Mouse (Mus musculus) hindbrain, embryonic 14.5 days (tissue): ENCODE results near the gene Pilra. TPM values are rescaled to one million over a fixed set of nuclear protein-coding genes. Genes with fewer than 3 reads are reported as not detected.

Source experiments
- ATAC-seq: fragments of 200-750 bp; cut with Nextera tagmentation; 2 replicates; pipeline ENCODE4 v1.8.0; 2017; ENCODE audit warnings: moderate number of reproducible peaks, mild to moderate bottlenecking, moderate TSS enrichment, moderate library complexity; ENCODE audit not compliant: low FRiP score
- DNase-seq: peaks from one replicate; pipeline ENCODE4 v3.0.0-alpha.2; 2015; ENCODE audit warnings: low spot score
- H3K27ac ChIP-seq: fragments of 300-500 bp; sonication (generic); 2 replicates; pipeline ENCODE4 v1.5.1; 2014; ENCODE audit warnings: mild to moderate bottlenecking, moderate library complexity
- H3K27me3 ChIP-seq: fragments of 300-500 bp; sonication (generic); 2 replicates; pipeline ENCODE4 v1.6.1; 2014; ENCODE audit warnings: mild to moderate bottlenecking, low read length, mixed read lengths; ENCODE audit not compliant: control insufficient read depth, insufficient read depth
- H3K36me3 ChIP-seq: fragments of 300-500 bp; sonication (generic); replicated peaks from 2 replicates; pipeline ENCODE4 v1.6.1; 2014; ENCODE audit not compliant: control insufficient read depth, insufficient read depth
- H3K4me1 ChIP-seq: fragments of 300-500 bp; sonication (generic); replicated peaks from 2 replicates; pipeline ENCODE4 v1.6.1; 2014; ENCODE audit warnings: antibody characterized with exemption, low read length, mixed read lengths; ENCODE audit not compliant: control insufficient read depth, insufficient read depth
- H3K4me2 ChIP-seq: fragments of 300-500 bp; sonication (generic); replicated peaks from 2 replicates; pipeline ENCODE4 v1.6.1; 2014; ENCODE audit warnings: mild to moderate bottlenecking, moderate library complexity
- H3K4me3 ChIP-seq: fragments of 300-500 bp; sonication (generic); replicated peaks from 2 replicates; pipeline ENCODE4 v1.5.1; 2014; ENCODE audit warnings: mild to moderate bottlenecking, low read length
- H3K9ac ChIP-seq: fragments of 300-500 bp; sonication (generic); 2 replicates; pipeline ENCODE4 v1.6.1; 2014
- H3K9me3 ChIP-seq: fragments of 300-500 bp; sonication (generic); 2 replicates; pipeline ENCODE4 v1.6.1; 2016; ENCODE audit warnings: low read length; ENCODE audit not compliant: control insufficient read depth
- WGBS: fragments of 180-500 bp; shearing (Covaris S2); extraction: QIAGEN DNeasy Blood & Tissue Kit; methylation state at CpG from one replicate; pipeline ENCODE4 v1.1.7; 2014; 5-methylcytosine and 5-hydroxymethylcytosine counted together
- polyA plus RNA-seq: library from polyadenylated mRNA; unstranded; fragments of >200 nt; fragmentation: Nextera tagmentation; extraction: Ambion mirVana; gene quantifications from 2 replicates; pipeline ENCODE4 v1.2.1, GENCODE M21; 2014

The Pilra gene
- polyA plus RNA-seq, 1 experiment from 2014 or later: 0.62 TPM

DNA sequence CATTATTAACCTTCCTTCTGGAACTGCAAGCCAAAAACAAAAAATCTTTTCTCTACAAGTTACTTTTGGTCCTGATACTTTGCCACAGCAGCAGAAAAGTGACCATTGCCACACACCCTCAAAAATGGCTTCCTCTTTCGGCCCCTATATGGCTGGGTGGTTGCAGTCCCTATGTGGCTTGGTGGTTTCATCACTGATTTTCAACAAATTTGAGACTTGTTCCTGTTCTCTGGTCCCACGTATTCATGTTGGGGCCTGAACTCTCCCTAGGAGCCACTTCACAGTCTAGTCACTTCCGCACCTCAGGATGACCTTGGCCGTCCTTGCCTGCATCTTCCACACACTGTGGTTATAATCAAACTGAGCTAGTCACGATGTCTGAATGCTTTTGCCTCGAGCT lies 7.4 kb downstream of the Pilra start:
- WGBS: 87% methylated on average over 6 of the region's 6 CpGs
- H3K27me3 ChIP-seq: no peaks in the 10 kb centered on the region
- H3K27ac ChIP-seq: no peak overlapping the region
- H3K4me3 ChIP-seq: no peak overlapping the region
- H3K9ac ChIP-seq: no peak overlapping the region
- DNase-seq: no peak
- H3K36me3 ChIP-seq: no peaks in the 10 kb centered on the region
- ATAC-seq: no peak
- H3K4me1 ChIP-seq: no peaks in the 10 kb centered on the region
- H3K4me2 ChIP-seq: no peak overlapping the region
- H3K9me3 ChIP-seq: no peaks in the 10 kb centered on the region

DNA sequence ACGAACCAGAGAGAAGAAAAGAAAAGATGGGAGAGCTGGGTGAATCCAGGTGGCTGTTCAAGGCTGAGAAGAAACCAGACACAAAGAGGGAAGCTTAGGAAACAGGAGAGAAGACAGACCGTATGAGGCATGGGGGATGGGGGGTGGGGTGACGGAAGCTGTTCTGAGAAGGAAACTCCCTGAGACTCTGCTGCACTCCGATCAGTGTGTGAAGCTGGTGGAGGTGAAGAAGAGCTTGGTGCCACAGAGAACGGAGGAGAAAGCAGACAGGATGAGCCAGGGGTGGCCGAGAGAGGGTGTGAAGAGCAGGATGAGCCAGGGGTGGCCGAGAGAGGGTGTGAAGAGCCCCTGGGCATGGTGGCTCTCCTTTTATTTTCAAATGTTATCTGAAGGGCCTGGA lies 9.7 kb downstream of the Pilra start:
- H3K4me1 ChIP-seq: no peaks in the 10 kb centered on the region
- no peaks in the 10 kb centered on the region for H3K36me3 ChIP-seq
- DNase-seq (no peak), ATAC-seq (no peak)
- no peak overlapping the region for H3K9ac ChIP-seq
- H3K27me3 ChIP-seq: no peaks in the 10 kb centered on the region
- H3K9me3 ChIP-seq: no peaks in the 10 kb centered on the region
- H3K27ac ChIP-seq: no peak overlapping the region
- H3K4me3 ChIP-seq: no peak overlapping the region
- 76% methylated on average over 7 of the region's 7 CpGs for WGBS
- no peak overlapping the region for H3K4me2 ChIP-seq

DNA sequence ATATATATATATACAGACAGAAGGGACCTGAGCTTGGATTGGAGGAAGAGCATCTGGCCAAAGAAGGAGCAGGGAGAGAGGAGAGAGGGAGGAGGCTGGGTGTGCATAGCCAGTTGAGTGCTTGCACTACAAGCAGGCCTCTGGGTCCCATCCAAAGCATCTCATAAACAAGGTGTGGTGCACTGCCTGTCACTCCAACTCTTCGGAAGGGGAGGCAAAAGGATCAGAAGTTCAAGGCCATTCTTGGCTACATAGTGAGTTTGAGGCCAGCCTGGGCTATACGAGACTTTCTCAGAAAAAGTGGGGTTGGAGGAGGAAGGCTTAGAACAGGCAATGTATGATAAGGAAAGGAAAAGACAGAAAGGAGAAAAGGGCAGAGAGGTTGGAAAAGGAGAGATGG lies 10.1 kb downstream of the Pilra start:
- Histone ChIP-seq H3K4me2 (no peak overlapping the region), H3K4me1 (no peaks in the 10 kb centered on the region), H3K4me3 (no peak overlapping the region), H3K27ac (no peak overlapping the region), H3K9ac (no peak overlapping the region), H3K9me3 (no peaks in the 10 kb centered on the region), H3K27me3 (no peaks in the 10 kb centered on the region), H3K36me3 (no peaks in the 10 kb centered on the region)
- no peak for DNase-seq
- ATAC-seq: no peak
- WGBS: 91% methylated on average over 2 of the region's 2 CpGs

- no peak overlapping the region for H3K9ac ChIP-seq
- no peaks in the 10 kb centered on the region for H3K27me3 ChIP-seq
- H3K4me2 ChIP-seq: no peak overlapping the region
- H3K27ac ChIP-seq: no peak overlapping the region
- no peaks in the 10 kb centered on the region for H3K36me3 ChIP-seq
- no peaks in the 10 kb centered on the region for H3K9me3 ChIP-seq
- WGBS: 95% methylated on average over 3 of the region's 3 CpGs
- DNase-seq (no peak), ATAC-seq (no peak)
- no peaks in the 10 kb centered on the region for H3K4me1 ChIP-seq
- H3K4me3 ChIP-seq: no peak overlapping the region
These were observed 11.1 kb downstream of the Pilra start for GRCm38 (mm10) chr5:137825030-137825429.

DNA sequence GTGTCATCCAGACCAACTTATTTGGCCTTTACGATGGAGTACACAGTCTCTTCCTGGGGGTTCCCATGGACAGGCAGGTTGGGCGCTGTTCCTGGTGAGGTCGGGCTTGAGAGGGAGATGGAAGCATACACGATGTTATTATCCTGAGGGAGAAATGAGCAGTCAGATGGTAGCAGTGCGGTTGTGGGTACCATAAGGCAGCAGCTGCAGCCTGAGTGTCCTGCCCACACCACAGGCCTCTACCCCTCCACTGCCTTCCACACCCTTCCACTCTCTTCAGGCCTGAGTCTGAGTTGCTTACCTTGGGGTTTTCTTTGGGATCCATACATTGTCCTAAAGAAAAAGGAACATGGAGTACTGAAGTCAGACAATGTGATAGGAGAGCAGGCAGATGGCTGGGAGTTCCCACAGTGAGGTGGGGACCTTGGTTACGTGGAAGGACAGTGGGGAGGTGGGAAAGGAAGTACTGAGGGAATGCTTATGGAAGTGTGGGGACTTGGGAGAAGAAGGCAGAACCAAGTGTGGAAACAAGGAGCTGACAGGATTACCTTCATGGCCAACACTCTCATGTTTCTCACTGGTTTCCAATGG lies 12.5 kb downstream of the Pilra start:
- H3K4me1 ChIP-seq: no peaks in the 10 kb centered on the region
- H3K27ac ChIP-seq: no peak overlapping the region
- H3K9me3 ChIP-seq: no peaks in the 10 kb centered on the region
- H3K4me2 ChIP-seq: no peak overlapping the region
- no peak overlapping the region for H3K9ac ChIP-seq
- WGBS: 91% methylated on average over 6 of the region's 6 CpGs
- H3K4me3 ChIP-seq: no peak overlapping the region
- no peaks in the 10 kb centered on the region for H3K27me3 ChIP-seq
- no peak for ATAC-seq
- DNase-seq: no peak
- no peaks in the 10 kb centered on the region for H3K36me3 ChIP-seq

DNA sequence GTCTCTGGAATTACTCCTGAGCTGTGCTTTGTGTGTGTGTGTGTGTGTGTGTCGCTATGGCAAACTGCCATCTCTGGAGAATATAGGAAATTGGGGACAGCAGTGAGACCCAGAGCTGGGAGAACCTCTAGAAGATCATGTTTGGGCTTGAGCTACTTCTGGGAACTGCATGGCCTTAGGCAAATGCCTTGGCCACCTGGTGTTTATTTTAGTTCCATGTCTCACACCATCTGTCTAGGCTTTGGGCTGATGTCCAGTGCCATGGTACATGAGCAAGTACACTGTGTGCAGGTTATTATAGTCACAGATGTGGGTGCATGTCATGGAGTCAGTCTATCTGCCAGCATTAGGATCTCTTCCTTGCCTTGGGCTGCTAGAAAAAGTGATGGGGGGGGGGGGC lies 13.5 kb downstream of the Pilra start:
- Histone ChIP-seq H3K36me3 (no peaks in the 10 kb centered on the region), H3K9ac (no peak overlapping the region), H3K27ac (no peak overlapping the region), H3K4me2 (no peak overlapping the region), H3K4me1 (no peaks in the 10 kb centered on the region), H3K27me3 (no peaks in the 10 kb centered on the region), H3K4me3 (no peak overlapping the region), H3K9me3 (no peaks in the 10 kb centered on the region)
- ATAC-seq (no peak), DNase-seq (no peak)
- WGBS: 76% methylated on average over 1 of the region's 1 CpGs

GRCm38 (mm10) chr5:137822126-137822525 lies 14.0 kb downstream of the Pilra start:
- no peak for ATAC-seq
- Histone ChIP-seq H3K4me1 (no peaks in the 10 kb centered on the region), H3K9ac (no peak overlapping the region), H3K27me3 (no peaks in the 10 kb centered on the region), H3K36me3 (no peaks in the 10 kb centered on the region), H3K4me3 (no peak overlapping the region), H3K4me2 (no peak overlapping the region), H3K27ac (no peak overlapping the region), H3K9me3 (no peaks in the 10 kb centered on the region)
- no peak for DNase-seq
- 70% methylated on average over 4 of the region's 4 CpGs for WGBS

DNA sequence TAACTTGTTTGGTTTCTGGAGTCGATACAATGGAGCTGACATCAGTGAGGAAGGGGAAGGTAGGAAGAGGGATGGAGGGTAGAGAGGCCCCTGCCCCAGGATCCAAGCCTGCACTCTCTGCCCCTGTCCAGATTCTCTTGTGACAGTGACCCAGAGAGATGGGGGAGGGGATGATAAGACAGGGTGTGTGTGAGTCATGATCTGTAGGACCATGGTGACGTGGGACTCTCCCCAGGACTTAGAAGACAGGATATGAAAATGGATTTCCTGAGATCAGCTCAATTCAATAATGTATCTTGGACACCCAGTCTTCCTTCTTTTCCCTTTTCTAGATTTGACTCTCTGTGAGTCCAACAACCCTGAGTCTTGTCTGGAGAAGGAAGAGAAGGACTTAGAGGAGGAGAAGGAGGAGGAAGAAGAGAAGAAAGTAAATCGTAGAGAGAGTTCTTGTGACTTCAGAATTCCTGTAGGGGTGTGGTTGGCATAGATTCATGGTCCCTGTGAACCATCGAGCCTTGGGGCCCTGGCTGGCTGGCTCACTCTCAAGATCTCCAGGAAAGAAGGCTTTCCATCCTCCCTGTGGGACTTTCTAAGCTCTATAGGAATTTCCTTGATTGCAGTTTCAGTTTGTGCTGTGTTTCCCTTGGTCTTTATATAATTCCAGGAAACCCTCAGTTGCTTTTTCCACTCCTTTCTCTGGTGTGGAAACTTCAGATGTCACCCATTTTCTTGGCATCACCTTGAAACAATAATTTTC lies 18.4 kb downstream of the Pilra start:
- WGBS: 84% methylated on average over 4 of the region's 4 CpGs
- Histone ChIP-seq H3K4me2 (no peak overlapping the region), H3K27me3 (no peaks in the 10 kb centered on the region), H3K4me1 (no peaks in the 10 kb centered on the region), H3K4me3 (no peak overlapping the region), H3K27ac (no peak overlapping the region), H3K9me3 (no peaks in the 10 kb centered on the region), H3K36me3 (no peaks in the 10 kb centered on the region), H3K9ac (no peak overlapping the region)
- DNase-seq: no peak
- no peak for ATAC-seq

- WGBS: 83% methylated on average over 5 of the region's 5 CpGs
- no peak overlapping the region for H3K4me2 ChIP-seq
- H3K27me3 ChIP-seq: no peaks in the 10 kb centered on the region
- no peak overlapping the region for H3K4me3 ChIP-seq
- H3K9ac ChIP-seq: no peak overlapping the region
- no peaks in the 10 kb centered on the region for H3K36me3 ChIP-seq
- no peaks in the 10 kb centered on the region for H3K9me3 ChIP-seq
- ATAC-seq (no peak), DNase-seq (no peak)
- no peaks in the 10 kb centered on the region for H3K4me1 ChIP-seq
- H3K27ac ChIP-seq: no peak overlapping the region
These were observed 27.8 kb downstream of the Pilra start for GRCm38 (mm10) chr5:137808316-137808715.
